Mouse (Mus musculus): Measurements from ENCODE around the gene Trp53i13. TPM values are rescaled to one million over a fixed set of nuclear protein-coding genes. Genes with fewer than 3 reads are reported as not detected.

Gene Trp53i13
- 1 to 10 TPM; 7.0 to 8.0 TPM for total RNA-seq (2023)

GRCm38 (mm10) chr11:77515637-77516552 lies at the start of gene Trp53i13:
Gene Trp53i13 (minus strand): TSS chr11:77515980.

GRCm38 (mm10) chr11:77519043-77519442 lies 3.3 kb upstream of the Trp53i13 start, which contains the start of gene Gm10392:
Gene Gm10392 (minus strand): TSS chr11:77519198.

GRCm38 (mm10) chr11:77514832-77515636 lies 746 bp downstream of the Trp53i13 start, which contains the start of gene Abhd15:
Gene Abhd15 (plus strand): TSS chr11:77515121.

GRCm38 (mm10) chr11:77493512-77494343 lies 22.1 kb downstream of the Trp53i13 start, which contains the start of gene Git1:
Gene Git1 (plus strand): TSS chr11:77493562.

DNA sequence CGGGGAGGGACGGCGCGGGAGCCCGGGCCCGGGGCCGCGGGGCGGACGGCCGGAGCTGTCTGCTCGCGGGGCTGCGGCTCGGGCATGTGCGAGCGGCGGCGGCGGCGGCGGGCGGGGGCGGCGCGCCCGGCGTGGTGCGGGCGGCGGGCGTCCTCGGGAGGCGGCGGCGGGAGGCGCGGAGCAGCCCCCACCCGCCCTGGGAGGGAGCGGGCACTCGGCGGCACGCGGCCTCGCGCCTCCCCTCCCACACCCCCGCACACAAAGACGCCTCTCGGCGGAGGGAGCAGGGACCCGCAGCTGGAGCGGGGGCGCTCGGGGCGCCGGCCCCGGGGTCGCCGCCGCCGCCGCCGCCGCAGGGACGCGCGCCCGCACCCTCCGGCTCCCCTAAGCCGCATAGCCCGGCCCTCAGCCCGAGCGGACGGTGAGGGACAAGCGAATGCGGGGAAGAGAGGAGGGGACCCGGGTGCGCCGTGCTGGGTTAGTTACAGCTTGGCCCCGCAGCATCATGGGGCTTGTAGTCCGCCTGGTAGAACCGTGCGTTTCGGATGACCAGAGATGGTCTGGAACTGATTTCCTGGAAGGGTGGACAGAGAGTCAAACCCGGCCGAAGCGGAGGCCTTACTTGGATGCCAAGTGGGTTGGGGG lies 26.1 kb downstream of the Trp53i13 start, which contains the start of gene Ankrd13b:
TSS of gene Ankrd13b (minus strand) at position 88 of the 645 bp plus-strand sequence.

GRCm38 (mm10) chr11:77462283-77463100 lies 53.3 kb downstream of the Trp53i13 start, which contains the start of gene Coro6:
Gene Coro6 (plus strand): TSS chr11:77462411.

Other genes with a start within 250 kb of the Trp53i13 start
- under 1 TPM; 0.26 to 0.71 TPM for gene Coro6, start 53.6 kb downstream of the Trp53i13 start, total RNA-seq (2023)
- 1 to 10 TPM; 1.3 to 1.5 TPM for gene Ankrd13b, start 26.3 kb downstream of the Trp53i13 start, total RNA-seq (2023)
- 10 to 100 TPM; 43.7 to 53.0 TPM for gene Git1, start 22.4 kb downstream of the Trp53i13 start, total RNA-seq (2023)
- under 1 TPM; 0.46 to 0.47 TPM for gene Abhd15, start 859 bp downstream of the Trp53i13 start, total RNA-seq (2023)
- under 1 TPM in 1 of 2 experiments, not detected in 1; 0.33 TPM for gene Gm10392, start 3.2 kb upstream of the Trp53i13 start, total RNA-seq (2023)
- gene Taok1, start 91.8 kb upstream of the Trp53i13 start, total RNA-seq (2023) = 10 to 100 TPM; 49.6 to 51.7 TPM
- 100 to 1,000 TPM; 116 to 119 TPM for gene Nufip2, start 170.2 kb upstream of the Trp53i13 start, total RNA-seq (2023)
- gene Cryba1, start 209.3 kb upstream of the Trp53i13 start, total RNA-seq (2023) = not detected
- gene Myo18a, start 247.3 kb upstream of the Trp53i13 start, total RNA-seq (2023) = 100 to 1,000 TPM; 125 to 134 TPM